Mouse (Mus musculus) intestine, embryonic 16.5 days (tissue): ENCODE results near the gene Angptl7. TPM values are rescaled to one million over a fixed set of nuclear protein-coding genes. Genes with fewer than 3 reads are reported as not detected.

Experiments used
- ATAC-seq: fragments of 200-750 bp; cut with Nextera tagmentation; 2 replicates; pipeline ENCODE4 v1.8.0; 2017; ENCODE audit warnings: moderate TSS enrichment, moderate library complexity
- H3K27ac ChIP-seq: fragments of 300-500 bp; sonication (generic); 2 replicates; pipeline ENCODE4 v1.5.1; 2014; ENCODE audit warnings: mild to moderate bottlenecking, low read length
- H3K27me3 ChIP-seq: fragments of 300-500 bp; sonication (generic); replicated peaks from 2 replicates; pipeline ENCODE4 v1.6.1; 2014; ENCODE audit warnings: low read length, control low read depth, mixed read lengths; ENCODE audit not compliant: control insufficient read depth, insufficient read depth
- H3K36me3 ChIP-seq: fragments of 300-500 bp; sonication (generic); 2 replicates; pipeline ENCODE4 v1.6.1; 2014; ENCODE audit warnings: low read length, control low read depth; ENCODE audit not compliant: control insufficient read depth, insufficient read depth
- H3K4me1 ChIP-seq: fragments of 300-500 bp; sonication (generic); 2 replicates; pipeline ENCODE4 v1.6.1; 2014; ENCODE audit warnings: low read length, control low read depth, mixed read lengths; ENCODE audit not compliant: control insufficient read depth, insufficient read depth
- H3K4me2 ChIP-seq: fragments of 300-500 bp; sonication (generic); 2 replicates; pipeline ENCODE4 v1.6.1; 2014; ENCODE audit warnings: low read depth, low read length, control low read depth
- H3K4me3 ChIP-seq: fragments of 300-500 bp; sonication (generic); 2 replicates; pipeline ENCODE4 v1.5.1; 2014; ENCODE audit warnings: mild to moderate bottlenecking, low read length
- H3K9ac ChIP-seq: fragments of 300-500 bp; sonication (generic); 2 replicates; pipeline ENCODE4 v1.6.1; 2014; ENCODE audit warnings: low read depth, low read length
- H3K9me3 ChIP-seq: fragments of 300-500 bp; sonication (generic); 2 replicates; pipeline ENCODE4 v1.6.1; 2016; ENCODE audit warnings: low read length, control low read depth; ENCODE audit not compliant: control insufficient read depth
- WGBS: fragments of 180-500 bp; shearing (Covaris S2); extraction: QIAGEN DNeasy Blood & Tissue Kit; methylation state at CpG from one replicate; pipeline ENCODE4 v1.1.7; 2014; 5-methylcytosine and 5-hydroxymethylcytosine counted together
- polyA plus RNA-seq: library from polyadenylated mRNA; unstranded; fragments of >200 nt; fragmentation: Nextera tagmentation; extraction: Ambion mirVana; gene quantifications from 2 replicates; pipeline ENCODE4 v1.2.1, GENCODE M21; 2015

Angptl7 gene
- polyA plus RNA-seq, 1 experiment from 2014 or later: 1.1 TPM

- no peaks in the 10 kb centered on the region for H3K4me1 ChIP-seq
- H3K27me3 ChIP-seq: no peaks in the 10 kb centered on the region
- ATAC-seq: no peak
- no peak overlapping the region for H3K4me3 ChIP-seq
- WGBS: 78% methylated on average over 5 of the region's 5 CpGs
- H3K4me2 ChIP-seq: no peak overlapping the region
- H3K27ac ChIP-seq: no peak overlapping the region
- no peak overlapping the region for H3K9ac ChIP-seq
- no peaks in the 10 kb centered on the region for H3K9me3 ChIP-seq
- H3K36me3 ChIP-seq: no peaks in the 10 kb centered on the region; the same call in 1 of the 2 replicates
These were observed 7.3 kb upstream of the Angptl7 start for GRCm38 (mm10) chr4:148507585-148507984.

DNA sequence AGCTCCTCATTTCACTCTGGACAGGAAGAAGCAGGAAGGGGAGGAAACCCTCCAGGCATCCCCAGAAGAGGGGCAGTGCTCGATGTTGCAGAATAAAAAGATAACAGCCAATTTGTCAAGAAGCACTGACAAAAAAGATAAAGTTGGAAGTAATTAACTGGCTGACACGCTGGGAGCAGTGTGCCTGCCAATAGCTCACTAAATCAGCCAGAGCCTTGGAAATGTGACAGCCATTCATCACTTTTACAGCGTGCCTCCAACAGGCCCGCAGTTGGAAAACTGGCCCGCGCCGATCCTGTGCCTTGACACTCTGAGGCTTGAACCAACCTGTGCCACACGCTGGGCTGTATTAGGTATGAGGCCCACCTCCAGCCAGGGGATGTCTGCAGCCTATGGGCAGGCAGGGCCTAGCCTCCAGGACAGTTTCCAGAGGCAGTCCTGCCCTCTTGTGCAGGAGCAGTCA is 4.3 kb upstream of the Angptl7 start:
- Histone ChIP-seq H3K4me2 (no peak overlapping the region), H3K9me3 (no peaks in the 10 kb centered on the region), H3K27ac (no peak overlapping the region), H3K9ac (no peak overlapping the region), H3K36me3 (peaks cover 8% of the 10 kb centered on the region; the same call in 1 of the 2 replicates), H3K4me3 (no peak overlapping the region), H3K27me3 (no peaks in the 10 kb centered on the region), H3K4me1 (no peaks in the 10 kb centered on the region)
- 50% methylated on average over 8 of the region's 8 CpGs for WGBS
- no peak for ATAC-seq

DNA sequence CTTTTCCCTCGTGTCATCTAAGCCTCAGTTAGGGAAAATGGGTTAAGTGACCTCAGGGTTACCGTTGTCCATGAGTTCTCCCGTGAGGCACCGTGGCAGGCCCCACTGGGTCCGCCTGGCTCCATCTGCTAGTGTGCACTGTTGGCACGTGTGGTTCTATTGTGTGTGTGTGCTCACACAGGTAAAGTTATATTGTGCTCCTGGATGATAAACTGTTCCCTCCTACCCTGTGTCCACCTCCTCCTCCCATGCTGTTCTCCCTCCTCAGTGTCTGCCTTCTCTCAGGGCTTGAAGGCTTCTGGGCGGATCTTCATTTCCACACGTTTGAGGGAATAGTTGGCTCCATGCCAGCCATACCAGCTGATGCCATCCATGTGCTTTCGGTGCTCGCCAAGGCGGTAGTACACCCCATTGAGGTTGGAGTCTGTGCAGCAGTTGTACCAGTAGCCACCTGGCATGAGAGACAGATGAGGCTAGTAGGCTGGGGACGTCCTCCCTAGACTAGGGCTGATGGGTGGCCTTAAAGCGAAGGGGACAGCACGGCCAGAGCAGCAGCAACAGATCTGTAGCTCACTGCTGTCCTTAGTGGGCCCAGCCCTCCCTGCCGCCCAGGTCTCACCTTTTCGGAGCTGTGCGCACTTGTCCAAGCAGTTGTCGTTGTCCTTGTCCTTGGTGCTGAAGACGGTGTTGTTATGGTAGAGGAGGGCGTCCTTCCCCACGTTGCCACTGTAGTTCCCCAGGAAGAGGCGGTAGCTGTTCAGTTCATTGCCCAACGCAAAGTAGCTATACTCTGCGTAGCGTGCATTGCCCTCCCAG is 4.2 kb downstream of the Angptl7 start:
- peaks cover 14% of the 10 kb centered on the region for H3K36me3 ChIP-seq
- no peaks in the 10 kb centered on the region for H3K27me3 ChIP-seq
- no peak overlapping the region for H3K9ac ChIP-seq
- H3K4me1 ChIP-seq: no peaks in the 10 kb centered on the region
- no peak overlapping the region for H3K4me2 ChIP-seq
- H3K9me3 ChIP-seq: no peaks in the 10 kb centered on the region
- no peak overlapping the region for H3K4me3 ChIP-seq
- ATAC-seq: no peak; the same call in 1 of the 2 replicates
- H3K27ac ChIP-seq: no peak overlapping the region
- 82% methylated on average over 25 of the region's 25 CpGs for WGBS

GRCm38 (mm10) chr4:148495160-148495559 is 5.1 kb downstream of the Angptl7 start:
- H3K36me3 ChIP-seq: peaks cover 16% of the 10 kb centered on the region
- no peaks in the 10 kb centered on the region for H3K27me3 ChIP-seq
- peaks cover 3% of the 10 kb centered on the region; the same call in 1 of the 2 replicates for H3K4me1 ChIP-seq
- no peak for ATAC-seq
- no peak overlapping the region for H3K4me3 ChIP-seq
- no peak overlapping the region for H3K9ac ChIP-seq
- no peak overlapping the region for H3K4me2 ChIP-seq
- 92% methylated on average over 6 of the region's 6 CpGs for WGBS
- no peaks in the 10 kb centered on the region for H3K9me3 ChIP-seq
- H3K27ac ChIP-seq: no peak overlapping the region

DNA sequence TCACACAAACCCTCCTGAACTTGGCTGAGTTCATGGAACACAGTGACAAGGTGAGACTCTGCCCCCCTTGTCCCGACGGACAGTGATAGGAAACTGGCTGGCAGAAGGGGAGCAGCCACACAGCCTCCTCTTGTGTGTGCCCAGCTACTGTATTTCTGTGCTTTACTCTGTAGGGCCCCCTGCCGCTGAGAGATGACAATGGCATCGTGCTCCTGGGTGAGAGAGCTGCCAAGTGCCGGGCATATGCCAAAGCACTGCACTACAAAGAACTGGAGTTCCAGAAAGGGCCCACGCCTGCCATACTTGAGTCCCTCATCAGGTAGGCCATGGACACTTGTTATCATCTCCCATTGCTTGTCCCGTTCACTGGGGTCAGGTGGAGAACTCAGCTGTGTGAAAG is 8.8 kb downstream of the Angptl7 start:
- 88% methylated on average over 7 of the region's 7 CpGs for WGBS
- no peak for ATAC-seq
- Histone ChIP-seq H3K27me3 (no peaks in the 10 kb centered on the region), H3K4me3 (no peak overlapping the region), H3K4me2 (no peak overlapping the region), H3K4me1 (peaks cover 3% of the 10 kb centered on the region; the same call in 1 of the 2 replicates), H3K27ac (no peak overlapping the region), H3K9ac (no peak overlapping the region), H3K36me3 (peaks cover 21% of the 10 kb centered on the region), H3K9me3 (no peaks in the 10 kb centered on the region)

DNA sequence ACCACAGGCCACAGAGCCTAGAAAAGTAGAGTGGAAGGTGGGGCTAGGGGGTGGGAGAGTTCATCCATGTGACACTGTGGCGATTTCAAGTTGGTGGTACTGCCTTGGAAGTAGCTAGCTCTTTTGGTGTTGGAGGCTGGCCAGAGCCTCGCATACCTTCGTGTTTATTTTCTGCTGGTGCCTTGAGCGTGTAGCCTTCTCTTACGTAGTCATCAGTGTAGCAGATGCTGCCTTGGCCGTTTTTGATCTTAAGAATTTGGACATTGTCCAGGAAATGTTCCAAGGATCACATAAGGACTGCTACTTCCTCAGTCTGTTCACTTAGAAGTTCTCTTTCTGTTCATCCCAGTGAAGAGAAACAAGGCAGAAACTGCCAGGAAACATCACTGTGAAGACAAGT is 9.8 kb downstream of the Angptl7 start:
- H3K4me3 ChIP-seq: no peak overlapping the region
- H3K9me3 ChIP-seq: no peaks in the 10 kb centered on the region
- H3K36me3 ChIP-seq: peaks cover 21% of the 10 kb centered on the region
- no peak overlapping the region for H3K27ac ChIP-seq
- H3K4me2 ChIP-seq: no peak overlapping the region
- H3K9ac ChIP-seq: no peak overlapping the region
- 53% methylated on average over 6 of the region's 6 CpGs for WGBS
- H3K27me3 ChIP-seq: no peaks in the 10 kb centered on the region
- ATAC-seq: peak; percentile 26; the same call in 1 of the 2 replicates
- H3K4me1 ChIP-seq: peaks cover 3% of the 10 kb centered on the region; the same call in 1 of the 2 replicates

DNA sequence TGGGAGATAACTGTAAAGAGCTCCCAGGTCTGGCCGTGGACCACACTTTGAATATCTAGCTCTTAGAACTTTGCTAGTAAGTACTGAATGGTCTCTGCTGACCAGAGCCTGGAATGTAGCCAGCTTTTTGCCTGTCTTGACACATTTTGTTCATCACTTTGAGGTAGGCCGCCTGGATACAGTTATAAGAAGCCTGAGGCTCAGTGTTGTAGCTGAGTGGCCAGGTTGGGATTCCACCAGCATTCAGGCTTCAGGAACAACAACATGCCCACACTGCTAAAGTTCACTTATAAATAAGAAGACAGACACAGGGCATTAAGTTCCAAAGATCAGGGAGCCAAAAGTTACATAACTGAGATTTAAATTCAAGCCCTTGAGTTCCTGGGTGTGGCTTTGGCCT is 12.4 kb downstream of the Angptl7 start:
- 64% methylated on average over 2 of the region's 2 CpGs for WGBS
- ATAC-seq: no peak
- H3K36me3 ChIP-seq: peaks cover 21% of the 10 kb centered on the region
- H3K4me2 ChIP-seq: no peak overlapping the region
- no peak overlapping the region for H3K4me3 ChIP-seq
- no peaks in the 10 kb centered on the region for H3K27me3 ChIP-seq
- no peak overlapping the region for H3K9ac ChIP-seq
- no peaks in the 10 kb centered on the region for H3K9me3 ChIP-seq
- no peak overlapping the region for H3K27ac ChIP-seq
- peaks cover 3% of the 10 kb centered on the region; the same call in 1 of the 2 replicates for H3K4me1 ChIP-seq

GRCm38 (mm10) chr4:148484511-148484910 is 15.7 kb downstream of the Angptl7 start:
- Histone ChIP-seq H3K9me3 (no peaks in the 10 kb centered on the region), H3K4me1 (no peaks in the 10 kb centered on the region), H3K36me3 (peaks cover 12% of the 10 kb centered on the region; the same call in 1 of the 2 replicates), H3K27me3 (no peaks in the 10 kb centered on the region), H3K4me3 (no peak overlapping the region), H3K27ac (no peak overlapping the region), H3K4me2 (no peak overlapping the region), H3K9ac (no peak overlapping the region)
- no peak for ATAC-seq
- WGBS: 92% methylated on average over 12 of the region's 12 CpGs

GRCm38 (mm10) chr4:148481557-148482168 is 18.6 kb downstream of the Angptl7 start:
- ATAC-seq: no peak
- Histone ChIP-seq H3K9ac (no peak overlapping the region), H3K27me3 (no peaks in the 10 kb centered on the region), H3K4me3 (no peak overlapping the region), H3K36me3 (peaks cover 6% of the 10 kb centered on the region; the same call in 1 of the 2 replicates), H3K4me1 (no peaks in the 10 kb centered on the region), H3K4me2 (no peak overlapping the region), H3K27ac (no peak overlapping the region), H3K9me3 (no peaks in the 10 kb centered on the region)
- WGBS: 97% methylated on average over 2 of the region's 2 CpGs
